Mouse (Mus musculus) kidney, adult 2 months (tissue): ENCODE results near the gene Mical3. TPM values are rescaled to one million over a fixed set of nuclear protein-coding genes. Genes with fewer than 3 reads are reported as not detected.
A peak's percentile ranks its signal among the peaks of the same experiment; 100 is the strongest.

Source experiments
- DNase-seq: peaks from one replicate; pipeline ENCODE4 v3.0.0; 2021
- H3K27ac ChIP-seq: fragments of 200-500 bp; 2 replicates; pipeline ENCODE4 v1.5.1; 2012; ENCODE audit warnings: low read depth, low read length, control low read depth, inconsistent platforms; ENCODE audit not compliant: insufficient read depth
- H3K27me3 ChIP-seq: fragments of 200-500 bp; replicated peaks from 2 replicates; pipeline ENCODE4 v1.6.1; 2012; ENCODE audit warnings: mild to moderate bottlenecking, moderate library complexity, low read length, inconsistent platforms; ENCODE audit not compliant: control insufficient read depth, insufficient read depth
- H3K36me3 ChIP-seq: fragments of 200-500 bp; 2 replicates; pipeline ENCODE4 v1.6.1; 2012; ENCODE audit warnings: mild to moderate bottlenecking, moderate library complexity, low read length, inconsistent platforms; ENCODE audit not compliant: control insufficient read depth, insufficient read depth
- H3K4me1 ChIP-seq: fragments of 200-500 bp; 2 replicates; pipeline ENCODE4 v1.6.1; 2011; ENCODE audit warnings: low read length; ENCODE audit not compliant: control insufficient read depth, insufficient read depth
- H3K4me3 ChIP-seq: fragments of 200-500 bp; 2 replicates; pipeline ENCODE4 v1.5.1; 2011; ENCODE audit warnings: mild to moderate bottlenecking, low read depth, low read length, control low read depth; ENCODE audit not compliant: insufficient read depth
- CTCF ChIP-seq: fragments of 200-500 bp; conservative IDR thresholded peaks from 2 replicates; pipeline ENCODE4 v1.5.1; 2011; ENCODE audit warnings: low read depth, mild to moderate bottlenecking, control low read depth, low read length, moderate library complexity, mixed read lengths; ENCODE audit not compliant: insufficient read depth, insufficient read length
- POLR2A ChIP-seq: fragments of 200-500 bp; IDR thresholded peaks from one replicate; pipeline ENCODE4 v1.6.1; 2011; ENCODE audit warnings: low read depth, low read length, control low read depth
- WGBS: fragments of 180-500 bp; shearing (Covaris S2); methylation state at CpG from one replicate; pipeline ENCODE4 v1.1.7; 2018; 5-methylcytosine and 5-hydroxymethylcytosine counted together
- polyA plus RNA-seq: library from polyadenylated mRNA; depleted of rRNA; stranded (reverse); fragments of >200 nt; gene quantifications from 2 replicates; pipeline ENCODE4 v1.2.3, GENCODE M21; 2012

The Mical3 gene
- polyA plus RNA-seq, 1 experiment, result 16.1 TPM

DNA sequence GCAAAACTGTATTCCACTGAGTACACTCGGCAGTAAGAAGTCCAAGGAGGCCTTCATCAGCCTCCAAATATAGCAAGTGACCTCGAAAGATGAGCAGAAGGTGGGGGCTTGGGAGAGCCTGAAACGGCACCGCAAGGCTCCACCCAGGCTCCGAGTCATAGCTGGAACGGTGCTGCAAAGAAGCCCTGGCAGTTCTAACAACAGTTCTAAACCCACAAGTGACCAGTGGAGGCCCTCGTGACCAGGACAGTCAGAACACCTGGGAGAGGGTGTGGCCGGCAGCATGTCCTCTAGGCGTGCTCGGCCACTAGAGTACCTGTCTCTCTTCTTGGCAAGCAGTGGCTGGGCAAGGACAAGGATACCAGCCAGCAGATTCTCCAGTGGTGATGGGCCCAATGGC, 27.9 kb downstream of the Mical3 start:
- no peak for TF ChIP-seq CTCF
- no peak for TF ChIP-seq POLR2A
- Histone ChIP-seq H3K4me3 (no peak overlapping the region), H3K4me1 (peaks cover 21% of the 10 kb centered on the region), H3K36me3 (no peaks in the 10 kb centered on the region), H3K27ac (no peak overlapping the region), H3K27me3 (no peaks in the 10 kb centered on the region)
- DNase-seq, result no peak
- WGBS, result 66% methylated on average over 10 of the region's 10 CpGs

DNA sequence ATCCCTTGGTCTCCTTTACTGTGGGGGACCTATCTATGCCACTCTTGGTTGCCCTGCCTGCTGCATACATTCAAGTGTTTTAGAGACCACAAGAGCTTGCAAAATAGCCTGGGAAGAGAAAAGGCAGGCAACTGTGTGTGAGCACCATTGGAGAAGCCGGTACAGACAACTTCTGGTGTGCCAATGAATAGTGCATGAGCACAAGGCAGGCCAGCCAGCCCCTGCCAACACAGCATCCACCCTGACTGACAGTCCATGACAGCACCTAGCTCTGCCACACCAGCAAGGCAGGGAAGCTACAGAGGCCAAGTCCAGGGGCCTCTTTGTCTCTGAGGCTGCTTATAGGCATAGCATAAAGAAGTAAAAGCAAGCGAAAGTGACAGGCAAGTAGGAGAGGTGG, 28.7 kb downstream of the Mical3 start:
- Histone ChIP-seq H3K36me3 (no peaks in the 10 kb centered on the region), H3K4me3 (no peak overlapping the region), H3K4me1 (peaks cover 17% of the 10 kb centered on the region), H3K27ac (no peak overlapping the region), H3K27me3 (no peaks in the 10 kb centered on the region)
- TF ChIP-seq CTCF (no peak), POLR2A (no peak)
- 78% methylated on average over 2 of the region's 2 CpGs for WGBS
- DNase-seq, result no peak

DNA sequence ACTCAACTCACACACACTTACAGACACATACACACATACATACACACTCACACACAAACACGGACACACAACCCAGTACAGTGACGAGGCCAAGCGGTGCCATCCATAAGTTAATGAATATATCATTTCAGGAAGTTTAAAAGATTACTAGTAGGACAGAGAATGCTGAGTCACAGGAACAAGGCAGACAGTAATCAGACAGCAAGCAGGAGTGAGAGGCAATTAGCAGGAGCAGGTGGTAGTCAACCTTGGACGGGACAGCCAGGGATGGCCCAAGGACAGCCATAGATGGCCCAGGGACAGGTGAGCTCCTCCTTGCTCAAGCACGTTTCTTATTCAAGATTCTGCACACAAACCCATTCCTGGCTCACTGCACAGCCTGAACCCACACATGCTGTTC, 29.6 kb downstream of the Mical3 start:
- peak overlapping the region; percentile 7; the same call in 1 of the 2 replicates for H3K27ac ChIP-seq

DNA sequence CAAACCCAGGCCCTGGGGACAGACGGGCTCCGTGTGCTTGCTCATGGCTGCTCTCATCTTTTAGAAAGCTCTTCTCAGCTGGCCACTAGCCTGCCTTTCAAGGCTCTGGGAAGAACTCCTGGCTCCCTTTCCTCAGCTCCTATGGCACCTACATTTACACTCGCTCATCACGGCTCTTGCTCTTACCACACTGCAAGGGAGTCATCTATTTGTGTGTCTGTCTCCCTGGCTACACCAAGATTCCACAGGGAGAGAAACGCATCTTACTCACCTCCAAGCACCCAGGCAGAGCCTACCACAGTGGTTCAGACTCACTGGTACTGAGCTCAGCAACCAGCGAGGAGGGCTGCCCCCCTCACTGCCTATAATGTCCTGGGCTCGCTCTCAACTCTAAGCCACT, 31.0 kb downstream of the Mical3 start:
- no peak for DNase-seq
- TF ChIP-seq CTCF, result no peak
- TF ChIP-seq POLR2A, result no peak
- Histone ChIP-seq H3K36me3 (no peaks in the 10 kb centered on the region), H3K4me1 (peaks cover 9% of the 10 kb centered on the region), H3K27ac (no peak overlapping the region), H3K4me3 (no peak overlapping the region), H3K27me3 (no peaks in the 10 kb centered on the region)
- 88% methylated on average over 7 of the region's 7 CpGs for WGBS

More for the DNA sequence above, 29.6 kb downstream of the Mical3 start:
- no peaks in the 10 kb centered on the region for H3K27me3 ChIP-seq
- no peak for DNase-seq
- H3K4me3 ChIP-seq, result no peak overlapping the region
- 53% methylated on average over 5 of the region's 5 CpGs for WGBS
- no peak for TF ChIP-seq CTCF
- no peak for TF ChIP-seq POLR2A
- H3K4me1 ChIP-seq, result peaks cover 12% of the 10 kb centered on the region
- H3K36me3 ChIP-seq, result no peaks in the 10 kb centered on the region

DNA sequence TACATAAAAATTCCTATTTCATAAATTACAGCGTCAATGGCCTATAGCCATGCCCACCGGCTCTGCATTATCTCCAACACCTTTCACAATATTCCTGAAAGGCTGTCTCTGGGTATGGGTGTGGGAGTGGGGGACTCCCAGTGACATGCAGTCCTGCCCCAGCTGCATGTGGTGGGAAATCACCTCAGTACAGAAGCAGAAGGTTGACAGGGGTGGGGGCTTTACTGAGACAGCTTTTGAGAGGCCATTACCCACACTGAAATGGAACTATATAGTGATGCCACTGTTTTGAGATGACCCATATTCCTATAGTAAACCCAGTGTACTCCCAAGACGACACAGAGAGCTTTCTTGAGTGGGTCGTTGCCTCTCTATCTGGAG, 31.6 kb downstream of the Mical3 start:
- peaks cover 9% of the 10 kb centered on the region for H3K4me1 ChIP-seq
- 80% methylated on average over 4 of the region's 4 CpGs for WGBS
- no peaks in the 10 kb centered on the region for H3K36me3 ChIP-seq
- TF ChIP-seq CTCF (no peak), POLR2A (no peak)
- H3K27me3 ChIP-seq, result no peaks in the 10 kb centered on the region
- no peak overlapping the region for H3K27ac ChIP-seq
- DNase-seq, result no peak
- H3K4me3 ChIP-seq, result no peak overlapping the region

DNA sequence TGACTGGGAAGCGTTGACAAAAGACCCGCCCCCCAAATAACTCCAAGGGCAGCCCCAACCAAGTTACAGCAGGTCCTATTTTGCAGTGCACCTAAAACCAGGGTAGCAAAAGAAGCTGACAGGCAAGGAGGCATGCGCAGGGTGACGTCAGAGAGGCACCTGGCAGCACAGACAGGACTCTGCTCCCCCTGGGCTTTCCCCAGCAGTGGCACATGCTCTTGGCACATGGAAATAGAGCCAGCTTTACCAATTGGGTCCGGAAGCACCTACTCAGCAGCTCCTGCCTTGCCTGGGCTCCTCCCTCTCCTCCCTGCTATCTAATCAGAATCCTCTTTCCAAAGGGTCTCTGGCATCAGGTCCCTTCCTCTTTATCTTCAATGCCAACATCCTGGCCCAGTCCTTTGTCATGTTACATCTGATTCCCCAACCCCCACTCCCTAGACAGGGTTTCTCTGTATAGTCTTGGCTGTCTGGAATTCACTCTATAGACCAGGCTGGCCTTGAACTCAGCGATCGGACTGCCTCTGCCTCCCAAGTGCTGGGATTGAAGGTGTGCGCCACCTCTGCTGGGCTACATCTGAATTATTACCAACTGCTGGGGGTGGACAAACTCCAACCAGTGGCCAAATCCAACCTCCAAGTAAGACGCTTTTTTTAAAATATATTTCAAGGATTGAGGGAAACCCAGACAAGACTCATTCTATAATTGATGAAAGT, 32.1 kb downstream of the Mical3 start:
- Histone ChIP-seq H3K36me3 (no peaks in the 10 kb centered on the region), H3K4me3 (no peak overlapping the region), H3K4me1 (peaks cover 9% of the 10 kb centered on the region), H3K27me3 (no peaks in the 10 kb centered on the region), H3K27ac (no peak overlapping the region)
- peak; percentile 51 for DNase-seq
- 64% methylated on average over 9 of the region's 9 CpGs for WGBS
- TF ChIP-seq CTCF, result no peak
- no peak for TF ChIP-seq POLR2A

DNA sequence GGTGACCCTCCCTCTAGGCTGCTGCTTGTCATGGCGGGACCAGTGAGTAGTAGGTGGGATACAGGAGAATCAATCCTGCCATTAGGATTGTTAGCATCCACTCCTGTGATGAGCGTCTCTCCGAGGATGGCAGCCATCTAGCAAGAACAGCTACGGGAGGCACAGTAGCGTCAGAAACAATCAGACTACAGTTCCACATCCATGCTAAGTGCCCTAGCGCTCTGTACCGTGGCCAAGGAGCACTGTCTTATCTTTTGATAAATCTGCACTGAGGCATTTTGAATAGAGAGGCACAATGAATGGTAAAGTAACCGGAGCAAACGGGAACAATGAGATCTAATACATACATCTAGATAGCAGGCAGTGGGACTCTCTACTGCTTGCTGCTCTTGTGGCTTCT, 32.7 kb downstream of the Mical3 start:
- WGBS, result 77% methylated on average over 9 of the region's 9 CpGs
- H3K36me3 ChIP-seq, result no peaks in the 10 kb centered on the region

More for the DNA sequence above, 32.7 kb downstream of the Mical3 start:
- TF ChIP-seq CTCF, result no peak
- TF ChIP-seq POLR2A, result no peak
- no peaks in the 10 kb centered on the region for H3K27me3 ChIP-seq
- no peak overlapping the region for H3K27ac ChIP-seq
- no peak overlapping the region for H3K4me3 ChIP-seq
- peaks cover 9% of the 10 kb centered on the region for H3K4me1 ChIP-seq
- no peak for DNase-seq
